Mouse (Mus musculus) bone marrow, adult 2 months (tissue): ENCODE results near the gene Gtf2ird1.

Source experiments
- CTCF ChIP-seq: fragments of 200-500 bp; IDR thresholded peaks from 2 replicates; pipeline ENCODE4 v1.5.1; 2011; ENCODE audit warnings: low read length, control low read depth; ENCODE audit not compliant: control insufficient read depth, insufficient read depth
- POLR2A ChIP-seq: fragments of 200-500 bp; IDR thresholded peaks from 2 replicates; pipeline ENCODE4 v1.6.1; 2011; ENCODE audit warnings: low read depth, mild to moderate bottlenecking, control low read depth, low read length, borderline replicate concordance; ENCODE audit not compliant: control insufficient read depth

DNA sequence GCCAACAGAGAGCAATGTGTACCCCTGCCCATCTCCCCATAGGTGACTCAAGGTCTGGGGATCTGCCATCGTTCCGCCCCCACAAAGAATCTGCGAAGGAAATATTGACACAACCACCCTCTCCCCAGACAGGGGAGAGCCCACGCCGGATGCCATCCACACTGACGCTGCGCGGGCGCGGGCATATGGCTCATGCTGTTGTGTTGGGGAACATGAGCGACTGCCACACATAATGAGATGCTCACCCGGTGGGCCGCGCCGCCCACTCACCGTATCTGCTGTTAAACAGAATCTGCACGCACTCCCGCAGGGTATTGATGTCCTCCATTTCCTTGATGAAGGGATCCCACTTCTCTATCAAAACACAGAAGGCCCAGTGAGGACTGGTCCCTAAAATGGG lies 54.7 kb downstream of the Gtf2ird1 start:
- TF ChIP-seq POLR2A (no peak), CTCF (no peak)
